22 mouse cellular contexts compared by ENCODE assay signal in the genomic region with DNA sequence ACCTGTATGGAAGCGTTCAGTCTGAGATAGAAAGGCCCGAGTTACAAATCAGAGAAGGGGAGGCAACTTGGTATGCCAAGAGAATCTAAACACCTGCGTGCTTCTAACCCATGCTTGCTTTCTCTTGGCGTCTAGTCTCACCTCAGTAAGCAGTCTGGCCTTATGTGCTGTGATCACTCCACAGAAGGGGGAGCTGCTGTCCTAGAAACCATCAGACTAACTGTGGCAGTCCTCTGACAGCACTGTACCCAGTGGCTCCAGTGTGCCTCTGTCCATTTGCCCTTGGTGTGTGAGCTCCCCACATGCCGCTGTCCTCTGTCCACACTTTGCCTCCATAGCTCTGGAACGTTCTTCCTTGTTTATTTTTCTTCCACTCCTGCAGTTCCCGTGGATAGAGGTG. TPM values are rescaled to one million over a fixed set of nuclear protein-coding genes. Genes with fewer than 3 reads are reported as not detected.
DNase-seq lines count a peak whose midpoint lies in the region; ATAC-seq and TF ChIP-seq lines count a peak whose summit lies in the region.
"Had no signal": no experiment of that assay in that cellular context is flagged by ENCODE, and none has a peak within 500 bp of the region (broad histone marks: within the 10 kb centered on the region; RNA-seq: fewer than 3 reads in every experiment).

No protein-coding gene starts in this region.

- no peaks in the 10 kb centered on the region for H3K4me1 ChIP-seq in intestine, postnatal 0 days (replicated peaks; ENCODE audit: control insufficient read depth, insufficient read depth, low read length)
- H3K4me1 ChIP-seq in intestine, embryonic 15.5 days (replicated peaks), result no peaks in the 10 kb centered on the region
- no peaks in the 10 kb centered on the region for H3K4me1 ChIP-seq in liver, postnatal 0 days (ENCODE audit: insufficient read depth)
- H3K4me1 ChIP-seq in liver, embryonic 12.5 days, result peaks cover 10% of the 10 kb centered on the region
- H3K4me1 ChIP-seq in ES-Bruce4 (ENCODE audit: control insufficient read depth, insufficient read depth, low read length), result peaks cover 8% of the 10 kb centered on the region
- H3K4me1 ChIP-seq in cortical plate, adult 2 months (ENCODE audit: control insufficient read depth, insufficient read depth, low read length), result no peaks in the 10 kb centered on the region
- H3K4me1 ChIP-seq: forebrain, embryonic 13.5 days; hindbrain, embryonic 10.5 days; megakaryocyte, embryonic 14.5 days; midbrain, embryonic 13.5 days; neural tube, embryonic 12.5 days had no signal

- H3K4me2 ChIP-seq in intestine, postnatal 0 days (replicated peaks; ENCODE audit: low read depth), result no peak overlapping the region
- H3K4me2 ChIP-seq in intestine, embryonic 15.5 days (replicated peaks), result no peak overlapping the region
- H3K4me2 ChIP-seq in liver, postnatal 0 days (ENCODE audit: low read depth, low read length), result no peak overlapping the region
- H3K4me2 ChIP-seq in liver, embryonic 12.5 days, result no peak overlapping the region
- H3K4me2 ChIP-seq: forebrain, embryonic 13.5 days; heart, embryonic 11.5 days; midbrain, embryonic 13.5 days; neural tube, embryonic 12.5 days had no signal

- H3K9me3 ChIP-seq in intestine, postnatal 0 days (ENCODE audit: control insufficient read depth), result no peaks in the 10 kb centered on the region
- no peaks in the 10 kb centered on the region for H3K9me3 ChIP-seq in intestine, embryonic 15.5 days
- no peaks in the 10 kb centered on the region for H3K9me3 ChIP-seq in liver, postnatal 0 days (ENCODE audit: low read length)
- H3K9me3 ChIP-seq in liver, embryonic 12.5 days (replicated peaks), result no peaks in the 10 kb centered on the region
- H3K9me3 ChIP-seq in ES-Bruce4 (replicated peaks; ENCODE audit: control insufficient read depth, insufficient read depth, low read length, poor library complexity, severe bottlenecking), result no peaks in the 10 kb centered on the region
- H3K9me3 ChIP-seq: forebrain, embryonic 13.5 days; hindbrain, embryonic 10.5 days; megakaryocyte, embryonic 14.5 days; midbrain, embryonic 13.5 days; neural tube, embryonic 12.5 days had no signal

- H3K4me3 ChIP-seq in intestine, postnatal 0 days (ENCODE audit: low read depth, low read length), result no peak overlapping the region
- H3K4me3 ChIP-seq in intestine, embryonic 15.5 days (replicated peaks), result no peak overlapping the region
- H3K4me3 ChIP-seq in liver, postnatal 0 days (ENCODE audit: low read depth, low read length), result no peak overlapping the region
- H3K4me3 ChIP-seq in liver, embryonic 12.5 days, result no peak overlapping the region
- H3K4me3 ChIP-seq in ES-Bruce4 (ENCODE audit: low read depth, low read length), result no peak overlapping the region
- H3K4me3 ChIP-seq in cortical plate, adult 2 months (ENCODE audit: insufficient read depth, low read length), result no peak overlapping the region
- H3K4me3 ChIP-seq: forebrain, embryonic 13.5 days; hindbrain, embryonic 10.5 days; megakaryocyte, embryonic 14.5 days; midbrain, embryonic 13.5 days; neural tube, embryonic 12.5 days had no signal

- ATAC-seq in intestine, postnatal 0 days, result no peak
- no peak for ATAC-seq in intestine, embryonic 15.5 days
- ATAC-seq in liver, postnatal 0 days, result no peak
- ATAC-seq in liver, embryonic 12.5 days, result no peak
- ATAC-seq: forebrain, embryonic 13.5 days; midbrain, embryonic 13.5 days had no signal

- TF ChIP-seq EP300 in liver, postnatal 0 days (IDR thresholded peaks at IDR 0.05; ENCODE audit: low read depth), result no peak
- TF ChIP-seq EP300 in ES-Bruce4 (IDR thresholded peaks at IDR 0.05; ENCODE audit: insufficient read depth, low read depth, low read length), result no peak

- H3K27me3 ChIP-seq in intestine, postnatal 0 days (replicated peaks; ENCODE audit: control insufficient read depth, insufficient read depth, low read length), result no peaks in the 10 kb centered on the region
- H3K27me3 ChIP-seq in intestine, embryonic 15.5 days (replicated peaks), result no peaks in the 10 kb centered on the region
- H3K27me3 ChIP-seq in liver, postnatal 0 days (ENCODE audit: insufficient read depth, low read length), result no peaks in the 10 kb centered on the region
- no peaks in the 10 kb centered on the region for H3K27me3 ChIP-seq in liver, embryonic 12.5 days (replicated peaks)
- H3K27me3 ChIP-seq in ES-Bruce4 (ENCODE audit: control insufficient read depth, insufficient read depth, low read length, poor library complexity, severe bottlenecking), result no peaks in the 10 kb centered on the region
- H3K27me3 ChIP-seq: forebrain, embryonic 13.5 days; megakaryocyte, embryonic 14.5 days; midbrain, embryonic 13.5 days; neural tube, embryonic 12.5 days had no signal

- 81% methylated on average over 7 of the region's 7 CpGs for WGBS in intestine, postnatal 0 days
- WGBS in intestine, embryonic 15.5 days, result 84% methylated on average over 7 of the region's 7 CpGs
- WGBS in liver, postnatal 0 days (ENCODE audit: insufficient replicate concordance), result 85% methylated on average over 7 of the region's 7 CpGs
- WGBS in liver, embryonic 12.5 days (ENCODE audit: insufficient replicate concordance), result 86% methylated on average over 7 of the region's 7 CpGs

- no peak overlapping the region for H3K9ac ChIP-seq in intestine, postnatal 0 days (ENCODE audit: low read depth, low read length)
- H3K9ac ChIP-seq in intestine, embryonic 15.5 days, result no peak overlapping the region
- no peak overlapping the region for H3K9ac ChIP-seq in liver, postnatal 0 days (replicated peaks)
- no peak overlapping the region for H3K9ac ChIP-seq in liver, embryonic 12.5 days
- H3K9ac ChIP-seq in ES-Bruce4 (ENCODE audit: low read depth, poor library complexity, severe bottlenecking), result no peak overlapping the region
- H3K9ac ChIP-seq: forebrain, embryonic 13.5 days; midbrain, embryonic 13.5 days; neural tube, embryonic 12.5 days had no signal

- H3K27ac ChIP-seq in intestine, postnatal 0 days (ENCODE audit: low read depth, low read length), result no peak overlapping the region
- no peak overlapping the region for H3K27ac ChIP-seq in intestine, embryonic 15.5 days
- no peak overlapping the region for H3K27ac ChIP-seq in liver, postnatal 0 days (ENCODE audit: low read depth)
- no peak overlapping the region for H3K27ac ChIP-seq in liver, embryonic 12.5 days
- no peak overlapping the region for H3K27ac ChIP-seq in ES-Bruce4 (ENCODE audit: insufficient read depth, low read length)
- no peak overlapping the region for H3K27ac ChIP-seq in cortical plate, adult 2 months (ENCODE audit: insufficient read depth, low read length)
- H3K27ac ChIP-seq: forebrain, embryonic 13.5 days; hindbrain, embryonic 10.5 days; midbrain, embryonic 13.5 days; neural tube, embryonic 12.5 days had no signal

- H3K36me3 ChIP-seq in intestine, postnatal 0 days (ENCODE audit: control insufficient read depth, insufficient read depth), result peaks cover 62% of the 10 kb centered on the region
- peaks cover 30% of the 10 kb centered on the region for H3K36me3 ChIP-seq in intestine, embryonic 15.5 days
- peaks cover 45% of the 10 kb centered on the region for H3K36me3 ChIP-seq in liver, postnatal 0 days (replicated peaks; ENCODE audit: insufficient read depth, low read length)
- H3K36me3 ChIP-seq in liver, embryonic 12.5 days, result peaks cover 95% of the 10 kb centered on the region
- peaks cover 38% of the 10 kb centered on the region for H3K36me3 ChIP-seq in ES-Bruce4 (ENCODE audit: control insufficient read depth, insufficient read depth, low read length, poor library complexity, severe bottlenecking)

- TF ChIP-seq CTCF in intestine, postnatal 0 days (IDR thresholded peaks at IDR 0.05; ENCODE audit: low read depth), result peak; percentile 58
- TF ChIP-seq CTCF in liver, postnatal 0 days (IDR thresholded peaks at IDR 0.05; ENCODE audit: low read depth), result peak; percentile 12; the same call in 1 of the 2 replicates
- TF ChIP-seq CTCF in ES-Bruce4 (IDR thresholded peaks at IDR 0.05; ENCODE audit: low read depth, low read length), result peak; percentile 18
- peak; percentile 31; the same call in 1 of the 2 replicates for TF ChIP-seq CTCF in cortical plate, adult 2 months (IDR thresholded peaks at IDR 0.05; ENCODE audit: extremely low read depth, insufficient read depth, low read length)

- no peak for TF ChIP-seq POLR2A in ES-Bruce4 (IDR thresholded peaks at IDR 0.05; ENCODE audit: insufficient read depth, low read length)
- no peak for TF ChIP-seq POLR2A in cortical plate, adult 2 months (IDR thresholded peaks at IDR 0.05; ENCODE audit: extremely low read depth, insufficient read depth, low read length)

- DNase-seq in liver, postnatal 0 days, result no peak
- no peak for DNase-seq in urinary bladder, postnatal 10 days (ENCODE audit: low spot score)
- DNase-seq: adrenal gland, postnatal 25 days; cerebellum, adult 11-12 months; cerebellum, postnatal 36 days; heart, postnatal 10 days; kidney, adult 18-20 months; kidney, postnatal 25 days; lung, postnatal 36 days; right cerebral cortex, postnatal 14 days; thymus, postnatal 25 days had no signal

RNA-seq across cellular contexts. Expression of a gene that starts 8.7 kb away (rescaled TPM):
- 6.8 and 8.2 TPM in 2 replicates for polyA plus RNA-seq in intestine, postnatal 0 days (2015; fragmentation: Nextera tagmentation; extraction: Ambion mirVana)
- polyA plus RNA-seq in intestine, embryonic 15.5 days (2015; fragmentation: Nextera tagmentation; extraction: Ambion mirVana), result 16.2 and 21.0 TPM in 2 replicates
- 4.2 and 6.1 TPM in 2 replicates for polyA plus RNA-seq in liver, postnatal 0 days (2015; fragmentation: Nextera tagmentation; extraction: Ambion mirVana)
- 14.9 and 17.6 TPM in 2 replicates for polyA plus RNA-seq in liver, embryonic 12.5 days (2016; fragmentation: Nextera tagmentation; extraction: Ambion mirVana)
- polyA plus RNA-seq in ES-Bruce4 (2011; ENCODE audit: insufficient read depth, insufficient read length, low read depth, missing spikeins), result 20.0 and 22.6 TPM in 2 replicates
- 31.7 and 36.4 TPM in 2 replicates for polyA plus RNA-seq in cortical plate, adult 2 months (2012; rRNA removed)

RNA-seq across cellular contexts. Expression of a gene that starts 8.9 kb away (rescaled TPM):
- polyA plus RNA-seq in intestine, postnatal 0 days (2015; fragmentation: Nextera tagmentation; extraction: Ambion mirVana), result 27.5 and 28.8 TPM in 2 replicates
- polyA plus RNA-seq in intestine, embryonic 15.5 days (2015; fragmentation: Nextera tagmentation; extraction: Ambion mirVana), result 31.6 and 38.2 TPM in 2 replicates
- 12.7 and 15.4 TPM in 2 replicates for polyA plus RNA-seq in liver, postnatal 0 days (2015; fragmentation: Nextera tagmentation; extraction: Ambion mirVana)
- polyA plus RNA-seq in liver, embryonic 12.5 days (2016; fragmentation: Nextera tagmentation; extraction: Ambion mirVana), result 23.1 and 24.5 TPM in 2 replicates
- polyA plus RNA-seq in ES-Bruce4 (2011; ENCODE audit: insufficient read depth, insufficient read length, low read depth, missing spikeins), result 51.1 and 55.9 TPM in 2 replicates
- polyA plus RNA-seq in cortical plate, adult 2 months (2012; rRNA removed), result 51.2 and 57.0 TPM in 2 replicates

RNA-seq across cellular contexts. Expression of a gene that starts 30.2 kb away (rescaled TPM):
- polyA plus RNA-seq in intestine, postnatal 0 days (2015; fragmentation: Nextera tagmentation; extraction: Ambion mirVana), result 29.6 and 32.9 TPM in 2 replicates
- 25.4 and 31.4 TPM in 2 replicates for polyA plus RNA-seq in intestine, embryonic 15.5 days (2015; fragmentation: Nextera tagmentation; extraction: Ambion mirVana)
- 1.9 TPM in 2 replicates for polyA plus RNA-seq in liver, postnatal 0 days (2015; fragmentation: Nextera tagmentation; extraction: Ambion mirVana)
- 3.1 and 3.7 TPM in 2 replicates for polyA plus RNA-seq in liver, embryonic 12.5 days (2016; fragmentation: Nextera tagmentation; extraction: Ambion mirVana)
- polyA plus RNA-seq in ES-Bruce4 (2011; ENCODE audit: insufficient read depth, insufficient read length, low read depth, missing spikeins), result not detected in 2 replicates
- polyA plus RNA-seq in cortical plate, adult 2 months (2012; rRNA removed), result not detected in 2 replicates

RNA-seq across cellular contexts. Expression of a gene that starts 32.5 kb away (rescaled TPM):
- polyA plus RNA-seq in intestine, postnatal 0 days (2015; fragmentation: Nextera tagmentation; extraction: Ambion mirVana), result 16.6 and 17.8 TPM in 2 replicates
- polyA plus RNA-seq in intestine, embryonic 15.5 days (2015; fragmentation: Nextera tagmentation; extraction: Ambion mirVana), result 7.9 and 10.0 TPM in 2 replicates
- 0.21 and 0.34 TPM in 2 replicates for polyA plus RNA-seq in liver, postnatal 0 days (2015; fragmentation: Nextera tagmentation; extraction: Ambion mirVana)
- 0.31 and 0.44 TPM in 2 replicates for polyA plus RNA-seq in liver, embryonic 12.5 days (2016; fragmentation: Nextera tagmentation; extraction: Ambion mirVana)
- polyA plus RNA-seq in ES-Bruce4 (2011; ENCODE audit: insufficient read depth, insufficient read length, low read depth, missing spikeins), result 9.3 and 11.8 TPM in 2 replicates
- 8.0 and 8.2 TPM in 2 replicates for polyA plus RNA-seq in cortical plate, adult 2 months (2012; rRNA removed)

RNA-seq across cellular contexts. Expression of a gene that starts 42.2 kb away (rescaled TPM):
- polyA plus RNA-seq in intestine, postnatal 0 days (2015; fragmentation: Nextera tagmentation; extraction: Ambion mirVana), result 1.9 and 3.4 TPM in 2 replicates
- polyA plus RNA-seq in intestine, embryonic 15.5 days (2015; fragmentation: Nextera tagmentation; extraction: Ambion mirVana), result 1.6 and 3.0 TPM in 2 replicates
- polyA plus RNA-seq in liver, postnatal 0 days (2015; fragmentation: Nextera tagmentation; extraction: Ambion mirVana), result 16.8 and 21.5 TPM in 2 replicates
- polyA plus RNA-seq in liver, embryonic 12.5 days (2016; fragmentation: Nextera tagmentation; extraction: Ambion mirVana), result 47.5 and 48.9 TPM in 2 replicates
- polyA plus RNA-seq in ES-Bruce4 (2011; ENCODE audit: insufficient read depth, insufficient read length, low read depth, missing spikeins), result not detected in 2 replicates
- 0.57 and 0.58 TPM in 2 replicates for polyA plus RNA-seq in cortical plate, adult 2 months (2012; rRNA removed)
